Mouse (Mus musculus) CD4-positive, CD25-positive, alpha-beta regulatory T cell, adult 4 months (primary cell): Measurements from ENCODE around the gene Gk2. TPM values are rescaled to one million over a fixed set of nuclear protein-coding genes. Genes with fewer than 3 reads are reported as not detected.

Experiments
- ATAC-seq: one replicate; pipeline ENCODE4 v1.8.0; 2017
- polyA plus RNA-seq, 2 experiments: library from polyadenylated mRNA; unstranded; fragments of 100-300 nt; shearing (Covaris generic); gene quantifications; one replicate each; pipeline ENCODE4 v1.2.1; 2017

The Gk2 gene
- under 1 TPM in 1 of 2 experiments, not detected in 1; 0.23 TPM for polyA plus RNA-seq

GRCm38 (mm10) chr5:97456816-97457215, at the start of gene Gk2:
Gene Gk2 (minus strand): TSS chr5:97457021.
- no peak for ATAC-seq

GRCm38 (mm10) chr5:97498041-97498440, 41.2 kb upstream of the Gk2 start:
- ATAC-seq, result no peak

GRCm38 (mm10) chr5:97495488-97496092, 38.8 kb upstream of the Gk2 start:
- ATAC-seq, result no peak

- no peak for ATAC-seq
Measured at GRCm38 (mm10) chr5:97493421-97493820, 36.6 kb upstream of the Gk2 start.

- ATAC-seq, result no peak
Measured at GRCm38 (mm10) chr5:97486141-97486540, 29.3 kb upstream of the Gk2 start.

- ATAC-seq, result no peak
Measured at GRCm38 (mm10) chr5:97479991-97480390, 23.2 kb upstream of the Gk2 start.

GRCm38 (mm10) chr5:97467246-97467645, 10.4 kb upstream of the Gk2 start:
- no peak for ATAC-seq

GRCm38 (mm10) chr5:97466430-97467158, 9.8 kb upstream of the Gk2 start:
- ATAC-seq, result no peak

GRCm38 (mm10) chr5:97465956-97466355, 9.1 kb upstream of the Gk2 start:
- ATAC-seq, result no peak

- no peak for ATAC-seq
Measured at GRCm38 (mm10) chr5:97462856-97463255, 6.0 kb upstream of the Gk2 start.

GRCm38 (mm10) chr5:97451451-97451850, 5.4 kb downstream of the Gk2 start:
- no peak for ATAC-seq

- ATAC-seq, result no peak
Measured at GRCm38 (mm10) chr5:97444191-97444590, 12.6 kb downstream of the Gk2 start.

- ATAC-seq, result no peak
Measured at GRCm38 (mm10) chr5:97432512-97432911, 24.3 kb downstream of the Gk2 start.

- ATAC-seq, result no peak
Measured at GRCm38 (mm10) chr5:97429976-97430375, 26.8 kb downstream of the Gk2 start.

- ATAC-seq, result no peak
Measured at GRCm38 (mm10) chr5:97421669-97422068, 35.2 kb downstream of the Gk2 start.

- no peak for ATAC-seq
Measured at GRCm38 (mm10) chr5:97417185-97417584, 39.6 kb downstream of the Gk2 start.

GRCm38 (mm10) chr5:97415837-97416236, 41.0 kb downstream of the Gk2 start:
- no peak for ATAC-seq

- ATAC-seq, result no peak
Measured at GRCm38 (mm10) chr5:97413716-97414115, 43.1 kb downstream of the Gk2 start.

GRCm38 (mm10) chr5:97410190-97410589, 46.6 kb downstream of the Gk2 start:
- no peak for ATAC-seq

- ATAC-seq, result no peak
Measured at GRCm38 (mm10) chr5:97409234-97409704, 47.6 kb downstream of the Gk2 start.
